Mouse (Mus musculus) bone marrow macrophage, adult 2 months (primary cell): ENCODE data around the gene Plxdc2. TPM values are rescaled to one million over a fixed set of nuclear protein-coding genes. Genes with fewer than 3 reads are reported as not detected.

Experiments used
- H3K27ac ChIP-seq: 2 replicates; pipeline ENCODE4 v1.5.1; 2012; ENCODE audit warnings: low read depth, low read length; ENCODE audit not compliant: insufficient read depth
- H3K4me1 ChIP-seq: 2 replicates; pipeline ENCODE4 v1.6.1; 2012; ENCODE audit warnings: low read length; ENCODE audit not compliant: control insufficient read depth, insufficient read depth
- H3K4me3 ChIP-seq: 2 replicates; pipeline ENCODE4 v1.5.1; 2012; ENCODE audit warnings: mild to moderate bottlenecking, low read length, moderate library complexity; ENCODE audit not compliant: insufficient read depth
- CTCF ChIP-seq: IDR thresholded peaks from 2 replicates; pipeline ENCODE4 v1.5.1; 2012; ENCODE audit warnings: low read depth, mild to moderate bottlenecking, low read length, moderate library complexity
- POLR2A ChIP-seq: IDR thresholded peaks from 2 replicates; pipeline ENCODE4 v1.6.1; 2012; ENCODE audit warnings: mild to moderate bottlenecking, low read depth, low read length, borderline replicate concordance
- polyA plus RNA-seq: library from polyadenylated mRNA; stranded (reverse); fragments of >200 nt; gene quantifications from 2 replicates; pipeline ENCODE4 v1.2.4, GENCODE M21; 2012; ENCODE audit not compliant: missing spikeins, insufficient read depth, insufficient read length

Gene Plxdc2
- 90.4 and 102 TPM in 2 replicates for polyA plus RNA-seq

DNA sequence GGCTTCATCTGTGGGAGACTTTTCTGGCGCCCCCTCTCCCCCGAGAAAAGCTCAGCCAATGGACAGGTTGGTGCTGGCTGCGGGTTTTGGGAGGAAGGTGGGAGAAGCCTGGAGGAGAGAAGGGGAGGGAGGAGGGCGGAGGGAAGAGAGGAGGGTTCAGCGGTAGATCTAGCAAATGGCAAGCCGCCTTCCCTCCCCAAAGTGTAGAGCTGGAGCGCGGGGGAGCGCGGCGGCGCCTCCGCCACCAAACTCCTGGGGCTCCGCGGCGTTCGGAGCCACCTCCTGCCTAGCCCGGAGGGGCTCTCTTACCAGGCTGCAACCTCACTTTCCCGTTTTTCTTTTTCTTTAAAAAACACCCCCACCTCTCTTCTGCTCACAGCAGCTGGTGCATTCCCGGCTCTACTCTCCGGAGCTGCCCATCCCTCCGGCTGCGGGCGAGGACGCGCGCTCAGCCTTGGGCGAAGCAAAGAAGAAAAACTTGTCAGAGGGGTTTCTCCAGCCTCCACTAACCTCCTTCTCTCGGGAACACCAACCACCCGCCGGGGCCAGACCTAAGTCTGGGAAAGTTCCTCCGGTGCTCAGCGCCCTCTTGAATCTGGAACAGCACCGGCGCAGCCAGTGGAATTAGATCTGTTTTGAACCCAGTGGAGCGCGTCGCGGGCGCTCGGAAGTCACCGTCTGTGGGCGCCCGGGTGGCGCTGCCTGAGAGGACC is at the start of gene Plxdc2:
Gene Plxdc2, plus strand, starts transcription at position 199 of the 713 bp plus-strand sequence.
- no peak within 1 kb of the TSS for H3K27ac ChIP-seq
- TF ChIP-seq POLR2A (no peak), CTCF (no peak)
- peaks cover 2% of the 10 kb centered on the region; the same call in 1 of the 2 replicates for H3K4me1 ChIP-seq
- peak within 1 kb of the TSS; percentile 86 for H3K4me3 ChIP-seq

DNA sequence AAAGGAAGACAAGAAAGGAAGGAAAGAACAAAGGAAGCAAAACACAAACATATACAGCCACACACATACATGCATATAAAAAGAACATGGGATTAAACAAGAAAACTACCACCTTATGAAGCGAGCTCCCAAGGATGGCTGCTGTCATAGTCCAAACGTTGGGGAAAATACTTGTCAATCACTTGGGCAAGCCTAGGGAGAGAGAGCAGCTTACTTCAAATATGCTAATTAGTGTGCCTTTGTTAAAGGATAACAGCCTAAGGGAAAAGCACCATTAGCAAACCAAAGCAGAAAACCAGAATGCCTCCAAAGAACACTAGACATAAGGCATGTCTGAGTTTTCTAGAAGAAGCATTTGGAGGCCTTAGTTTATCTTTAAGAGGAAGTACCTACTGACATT is 45.7 kb upstream of the Plxdc2 start:
- Histone ChIP-seq H3K4me1 (no peaks in the 10 kb centered on the region; the same call in 1 of the 2 replicates), H3K4me3 (no peak overlapping the region)

DNA sequence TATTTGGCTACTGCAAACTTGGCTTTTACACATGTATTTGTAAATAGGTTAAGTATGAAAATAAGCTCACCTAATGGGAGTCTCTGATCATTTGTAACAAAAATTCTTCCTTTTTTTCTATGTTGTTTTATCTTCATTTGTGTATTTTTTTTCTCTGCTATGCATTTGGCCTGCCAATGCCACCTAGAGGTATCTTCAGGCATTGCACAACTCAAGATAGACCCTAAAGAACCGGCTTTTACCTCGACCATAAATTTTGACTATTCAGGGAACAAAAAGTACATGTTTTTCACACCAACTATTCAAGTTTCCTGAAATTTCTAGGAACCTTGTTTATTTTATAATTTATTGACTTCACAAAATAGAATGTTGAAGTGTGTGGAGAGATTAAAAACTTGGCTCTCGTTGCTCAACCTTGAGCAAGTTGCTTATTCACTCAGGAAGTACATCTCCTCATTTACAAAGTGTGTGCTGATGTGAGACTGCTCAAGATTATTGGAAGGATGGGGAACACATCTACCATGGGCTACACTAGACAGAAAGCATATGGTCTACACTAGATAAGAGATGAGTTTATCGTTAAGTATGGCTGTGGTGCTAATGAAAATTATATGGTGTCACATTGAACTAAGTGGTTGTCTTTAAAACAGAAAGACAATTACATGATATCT is 43.6 kb upstream of the Plxdc2 start:
- Histone ChIP-seq H3K4me1 (no peaks in the 10 kb centered on the region; the same call in 1 of the 2 replicates), H3K4me3 (no peak overlapping the region), H3K27ac (no peak overlapping the region)
- no peak for TF ChIP-seq CTCF

More for the DNA sequence above, 45.7 kb upstream of the Plxdc2 start:
- TF ChIP-seq CTCF (no peak), POLR2A (no peak)
- no peak overlapping the region for H3K27ac ChIP-seq

DNA sequence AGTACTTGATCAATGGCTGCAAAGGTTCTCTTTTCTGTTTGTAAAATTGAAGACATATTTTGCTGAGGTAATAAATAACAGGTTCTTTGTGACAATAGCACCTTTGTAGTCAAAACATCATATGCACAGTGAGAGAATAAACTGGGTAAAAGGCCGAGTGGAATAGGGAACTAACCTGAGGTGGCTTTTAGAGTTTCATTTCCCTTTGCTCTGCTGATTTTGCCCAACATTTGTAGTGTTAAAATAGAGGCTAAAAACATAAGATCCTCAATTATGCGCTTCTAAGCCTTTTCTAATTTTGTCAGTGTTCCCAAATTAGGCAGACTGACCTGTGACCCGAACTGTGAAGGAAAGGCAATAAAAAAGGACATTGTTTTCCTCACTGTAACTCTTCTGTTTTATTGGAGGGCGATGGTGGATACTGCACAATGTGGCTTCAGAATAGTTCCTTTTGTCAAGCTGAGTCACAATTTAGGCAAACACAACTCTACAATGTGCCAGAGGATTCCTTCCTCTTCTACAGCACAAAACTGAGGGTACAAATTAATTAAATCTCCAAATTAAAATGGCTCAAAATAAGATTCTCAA is 20.8 kb upstream of the Plxdc2 start:
- no peak overlapping the region for H3K4me3 ChIP-seq
- TF ChIP-seq CTCF (no peak), POLR2A (no peak)
- H3K4me1 ChIP-seq = peaks cover 7% of the 10 kb centered on the region
- peak overlapping the region; percentile 50 for H3K27ac ChIP-seq

DNA sequence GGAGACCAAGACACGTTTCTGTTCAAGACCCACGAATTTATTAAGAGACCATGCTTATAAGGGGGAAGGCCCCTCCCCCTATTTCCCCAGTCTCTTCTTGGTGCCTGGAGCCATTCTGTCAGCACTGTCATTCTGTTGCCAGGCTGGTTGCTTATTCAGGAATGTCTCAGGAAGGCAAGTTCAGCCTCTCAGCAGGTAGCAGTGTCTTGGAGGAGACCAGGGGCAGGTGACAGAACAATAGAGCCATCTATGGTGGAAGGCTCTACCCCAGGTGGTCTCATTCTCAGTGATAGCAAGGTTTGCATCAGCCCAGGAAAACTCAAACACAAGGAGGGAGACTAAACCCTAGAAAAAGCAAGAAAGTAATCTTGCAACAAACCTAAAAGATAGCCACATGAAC is 11.5 kb upstream of the Plxdc2 start:
- Histone ChIP-seq H3K4me1 (no peaks in the 10 kb centered on the region), H3K27ac (no peak overlapping the region), H3K4me3 (no peak overlapping the region)
- no peak for TF ChIP-seq POLR2A

DNA sequence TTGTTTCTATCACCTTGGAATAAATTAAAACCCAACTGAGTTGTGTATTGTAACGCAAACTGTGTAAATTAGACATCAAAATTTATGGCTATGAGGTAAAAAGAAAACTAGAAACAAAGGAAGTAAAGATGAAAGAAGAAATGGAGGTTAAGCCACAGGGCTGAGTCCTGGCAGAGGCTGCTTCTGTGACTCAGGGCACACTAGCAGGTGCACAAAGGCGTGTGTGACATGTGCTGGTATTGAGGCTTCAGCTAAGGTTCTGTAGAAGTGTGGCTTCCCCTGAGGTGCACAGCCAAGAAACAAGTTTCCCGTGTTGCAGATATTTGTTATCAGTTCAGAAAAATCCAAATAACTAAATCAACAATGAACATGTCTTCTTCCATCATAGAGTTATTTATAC is 5.0 kb upstream of the Plxdc2 start:
- Histone ChIP-seq H3K27ac (no peak overlapping the region), H3K4me3 (no peak overlapping the region), H3K4me1 (peaks cover 2% of the 10 kb centered on the region; the same call in 1 of the 2 replicates)
- TF ChIP-seq POLR2A (no peak), CTCF (no peak)

DNA sequence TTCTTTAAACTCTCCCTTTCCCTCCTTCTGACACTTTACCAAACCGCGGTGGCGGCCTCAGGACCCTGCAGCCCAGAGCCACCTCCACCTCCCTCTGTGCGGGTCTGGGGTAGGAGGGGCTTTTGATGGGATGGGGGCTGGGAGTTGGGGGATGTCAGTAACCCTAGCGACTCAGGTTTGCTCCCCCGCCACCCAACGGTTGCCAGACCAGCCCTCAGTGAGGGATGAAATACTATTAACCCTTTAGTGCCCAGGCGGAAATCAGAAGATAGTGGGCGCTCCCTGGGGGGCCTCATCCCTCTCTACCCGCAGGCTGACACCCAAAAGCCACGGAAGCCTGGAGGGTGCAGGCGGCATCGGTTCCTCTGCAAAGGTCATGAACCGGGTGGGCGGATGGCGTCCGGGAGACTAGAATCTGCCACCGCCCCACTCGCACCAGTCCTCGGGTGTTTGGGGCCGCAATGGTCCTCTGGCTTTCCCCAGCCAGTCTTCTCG is 446 bp upstream of the Plxdc2 start:
- no peak overlapping the region for H3K27ac ChIP-seq
- TF ChIP-seq CTCF (no peak), POLR2A (no peak)
- peak overlapping the region; percentile 86 for H3K4me3 ChIP-seq

GRCm38 (mm10) chr2:16356921-16357837 is 1.1 kb downstream of the Plxdc2 start:
- Histone ChIP-seq H3K27ac (no peak overlapping the region), H3K4me3 (peak overlapping the region; percentile 86), H3K4me1 (peaks cover 2% of the 10 kb centered on the region; the same call in 1 of the 2 replicates)
- TF ChIP-seq CTCF = no peak

More for the DNA sequence above, 446 bp upstream of the Plxdc2 start:
- peaks cover 2% of the 10 kb centered on the region; the same call in 1 of the 2 replicates for H3K4me1 ChIP-seq

GRCm38 (mm10) chr2:16357946-16358345 is 1.8 kb downstream of the Plxdc2 start:
- Histone ChIP-seq H3K27ac (no peak overlapping the region), H3K4me1 (no peaks in the 10 kb centered on the region; the same call in 1 of the 2 replicates), H3K4me3 (peak overlapping the region; percentile 86)
- TF ChIP-seq CTCF (no peak), POLR2A (no peak)

DNA sequence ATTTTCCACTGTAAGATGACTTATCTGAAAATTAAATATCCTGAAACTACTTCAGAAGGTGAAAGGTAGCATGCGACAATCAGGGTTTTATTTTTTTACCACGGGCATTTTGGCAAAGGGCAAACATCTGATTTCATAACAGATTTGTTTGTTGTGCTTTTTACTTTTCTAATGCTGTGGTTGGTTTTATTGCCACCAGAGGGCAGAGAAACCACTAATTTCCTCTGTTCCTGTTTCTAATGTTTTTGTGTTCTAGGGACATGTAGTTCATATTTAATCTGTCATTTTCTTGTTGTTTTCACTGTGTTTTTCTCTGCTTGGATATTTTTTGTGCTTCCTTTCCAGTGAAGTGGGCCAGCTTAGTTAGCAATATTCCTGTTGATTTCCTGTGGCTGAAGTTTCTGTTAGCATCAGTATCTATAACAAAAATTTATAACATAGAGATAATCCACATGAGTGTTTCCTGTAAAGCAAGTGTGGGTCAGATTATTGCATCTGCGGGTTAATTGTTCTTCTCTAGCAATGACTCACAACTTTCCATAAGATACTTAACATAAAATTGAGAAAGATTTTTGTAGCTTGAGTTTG is 3.3 kb downstream of the Plxdc2 start:
- no peak overlapping the region for H3K27ac ChIP-seq
- H3K4me1 ChIP-seq = no peaks in the 10 kb centered on the region; the same call in 1 of the 2 replicates
- TF ChIP-seq POLR2A (no peak), CTCF (no peak)
- H3K4me3 ChIP-seq = no peak overlapping the region
